Mouse (Mus musculus) right cerebral cortex, postnatal 10 days (tissue): ENCODE measurements around the gene Psmd4.
"Not testable (repeated sequence)": the region's sequence is repeated elsewhere in the genome, so short reads cannot be mapped to it uniquely, and the experiment has no call there.

Source experiments
- DNase-seq, 2 experiments: peaks; one replicate each; pipeline ENCODE4 v3.0.0; 2021; ENCODE audit warnings: low spot score in 2 of 2

Psmd4 gene

DNA sequence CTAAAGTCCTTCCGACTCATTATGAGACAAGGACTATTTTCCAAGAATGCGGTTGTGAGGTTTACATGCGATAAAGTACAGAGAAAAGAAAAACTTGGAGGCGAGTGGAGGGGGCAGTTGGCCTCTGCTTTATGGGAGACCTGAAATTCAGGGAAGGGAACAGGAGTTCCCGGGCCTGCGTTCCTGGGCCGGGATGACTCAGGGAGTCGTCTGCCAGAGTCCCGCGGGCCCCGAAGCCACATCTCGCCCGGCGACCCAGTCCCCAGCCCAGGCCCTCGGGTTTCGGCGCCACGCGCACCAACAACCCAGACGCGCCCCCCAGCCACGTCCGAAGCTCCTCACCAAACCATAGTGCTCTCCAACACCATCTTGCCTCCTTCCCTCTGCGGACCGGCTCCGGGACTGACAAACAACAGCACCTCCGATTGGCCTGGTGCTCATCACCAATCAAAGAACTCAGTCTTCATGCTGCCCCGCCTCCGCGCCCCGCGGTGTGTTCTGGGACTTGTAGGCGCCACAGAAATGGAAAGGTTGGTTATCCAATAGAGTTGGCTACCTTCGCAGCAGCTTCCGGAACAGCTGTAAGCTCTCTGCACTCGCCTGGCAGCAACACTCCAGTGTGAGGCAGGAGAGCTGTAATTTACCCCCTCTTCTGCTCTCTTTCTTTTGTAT is at the start of gene Psmd4:
Gene Psmd4 (minus strand): TSS at position 449 of the 672 bp plus-strand sequence.
- peak; percentile 99 for DNase-seq

DNA sequence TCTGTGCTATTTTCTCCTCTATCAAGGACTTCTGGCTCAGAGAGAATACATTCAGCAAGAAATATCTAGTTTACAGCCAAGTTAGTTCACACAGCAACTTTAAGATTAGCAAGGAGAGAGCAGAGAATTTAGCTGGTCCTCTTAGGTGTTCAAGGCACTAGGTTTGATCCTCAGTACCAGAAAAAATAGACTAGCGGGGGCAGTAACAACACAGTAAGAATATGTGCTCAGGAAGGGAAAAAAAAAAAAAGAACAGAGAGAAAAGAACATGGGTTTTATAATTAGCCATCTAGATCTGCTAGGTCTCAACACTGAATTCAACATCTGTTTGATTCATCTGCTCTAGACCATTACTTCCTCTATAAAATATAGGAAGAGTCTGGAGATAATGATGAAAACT is 45.7 kb upstream of the Psmd4 start:
- no peak for DNase-seq

DNA sequence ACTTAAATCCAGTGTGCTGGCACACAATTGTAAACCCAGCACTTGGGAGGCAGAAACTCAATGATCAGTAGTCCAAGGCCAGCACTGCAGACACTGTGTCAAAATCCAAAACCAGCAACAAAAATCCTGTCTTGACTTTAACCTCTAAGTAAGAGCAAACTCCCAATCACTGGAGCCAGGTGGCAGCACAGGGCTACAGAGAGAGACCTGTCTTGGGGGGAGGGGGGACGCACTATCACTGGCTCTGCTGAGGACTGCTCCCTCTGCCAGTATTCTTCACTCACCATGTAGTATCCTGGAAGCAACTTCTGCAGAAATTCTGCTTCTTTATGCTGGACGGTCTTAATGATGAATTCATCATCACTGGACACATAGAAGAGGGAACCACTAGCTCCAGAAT is 29.2 kb upstream of the Psmd4 start:
- DNase-seq, result no peak

DNA sequence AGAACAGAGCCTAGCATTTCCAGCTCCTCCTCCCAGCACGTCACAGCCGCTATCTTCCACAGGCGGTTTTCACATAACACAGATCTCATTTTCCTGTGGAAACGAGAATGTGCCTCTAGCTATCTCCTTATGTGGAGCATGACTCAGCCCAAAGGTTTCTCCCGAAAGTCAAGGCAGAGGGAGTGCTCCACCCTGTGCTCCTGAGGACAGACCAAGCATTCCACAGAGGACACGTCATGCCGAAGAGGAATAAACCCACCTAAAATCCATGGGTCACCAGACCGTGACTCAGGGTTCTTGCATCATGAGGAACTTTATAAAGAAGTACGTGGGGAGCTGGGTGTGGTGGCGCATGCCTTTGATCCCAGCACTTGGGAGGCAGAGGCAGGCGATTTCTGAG is 24.2 kb upstream of the Psmd4 start:
- no peak for DNase-seq

DNA sequence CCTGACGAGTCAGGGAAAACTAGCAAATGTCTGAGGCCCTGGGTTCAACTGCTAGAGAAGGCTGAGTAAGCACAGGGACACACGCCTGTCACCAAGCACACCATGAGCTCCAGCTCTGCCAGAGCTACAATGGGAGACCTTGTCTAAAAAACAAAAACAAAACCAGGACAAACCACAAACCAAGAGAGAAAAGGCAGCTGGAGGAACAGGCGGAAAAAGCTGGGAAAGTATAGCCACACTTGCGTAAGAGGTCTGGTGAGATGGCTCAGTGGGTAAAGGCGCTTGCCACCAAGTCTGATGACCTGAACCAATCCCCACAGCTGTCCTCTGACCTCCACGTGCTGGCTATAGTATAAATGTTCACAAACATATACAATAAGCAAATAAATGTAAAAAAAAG is 23.7 kb upstream of the Psmd4 start:
- DNase-seq, result no peak

DNA sequence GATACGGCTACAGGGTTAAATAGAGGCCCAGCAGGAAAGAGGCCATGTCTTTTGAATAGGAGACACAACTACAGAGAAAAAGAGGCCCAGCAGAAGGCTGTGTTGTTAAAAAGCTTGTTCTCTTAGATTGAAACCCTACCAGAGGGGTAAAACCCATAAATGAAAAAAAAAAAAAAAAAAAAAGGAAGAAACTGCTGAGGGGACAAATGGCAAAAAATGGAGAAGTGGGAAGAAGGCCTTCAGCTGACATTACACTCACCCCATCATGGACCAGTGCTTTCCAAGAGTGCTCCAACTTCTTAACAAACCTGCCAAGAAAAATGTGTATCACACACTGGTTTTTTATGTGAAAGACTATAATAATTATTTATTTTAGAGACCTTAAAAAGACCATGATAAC is 23.1 kb upstream of the Psmd4 start:
- DNase-seq, result no peak

DNA sequence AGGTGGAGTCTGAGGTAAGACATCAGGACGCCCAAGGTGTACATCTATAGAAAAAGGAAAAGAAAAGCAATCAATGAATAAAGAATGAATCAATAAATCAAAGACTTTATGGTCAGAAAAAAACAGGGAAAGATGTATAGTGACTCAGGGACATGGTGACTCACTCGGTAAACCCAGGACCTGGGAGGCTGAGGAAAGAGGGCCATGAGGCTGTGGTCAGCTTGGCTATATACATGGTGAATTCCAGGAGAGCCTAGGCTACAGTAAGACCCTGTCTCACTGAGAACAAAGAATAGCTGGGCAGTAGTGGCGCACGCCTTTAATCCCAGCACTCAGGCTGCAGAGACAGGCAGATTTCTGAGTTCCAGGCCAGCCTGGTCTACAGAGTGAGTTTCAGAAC is 21.3 kb upstream of the Psmd4 start:
- DNase-seq, result no peak

DNA sequence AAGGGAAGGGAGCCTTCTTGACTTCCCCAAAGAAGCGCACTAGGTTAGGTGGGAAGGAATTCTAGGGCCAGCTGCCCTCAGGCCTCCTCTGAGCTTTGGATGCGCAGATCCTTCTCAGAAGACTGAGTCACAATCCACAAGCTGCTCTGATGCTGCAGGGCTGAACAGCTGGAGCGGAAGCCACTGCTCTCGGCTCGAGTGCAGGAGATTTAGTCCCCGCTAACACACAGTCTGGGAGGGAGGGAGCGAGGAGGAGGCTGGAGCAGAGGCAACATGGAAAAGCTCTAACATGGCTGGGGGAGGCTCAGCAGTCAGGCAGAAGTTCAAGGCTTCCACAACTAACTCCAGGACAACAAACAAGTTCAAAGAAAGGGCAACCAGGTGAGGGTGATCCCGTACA is 15.7 kb upstream of the Psmd4 start:
- no peak for DNase-seq

DNA sequence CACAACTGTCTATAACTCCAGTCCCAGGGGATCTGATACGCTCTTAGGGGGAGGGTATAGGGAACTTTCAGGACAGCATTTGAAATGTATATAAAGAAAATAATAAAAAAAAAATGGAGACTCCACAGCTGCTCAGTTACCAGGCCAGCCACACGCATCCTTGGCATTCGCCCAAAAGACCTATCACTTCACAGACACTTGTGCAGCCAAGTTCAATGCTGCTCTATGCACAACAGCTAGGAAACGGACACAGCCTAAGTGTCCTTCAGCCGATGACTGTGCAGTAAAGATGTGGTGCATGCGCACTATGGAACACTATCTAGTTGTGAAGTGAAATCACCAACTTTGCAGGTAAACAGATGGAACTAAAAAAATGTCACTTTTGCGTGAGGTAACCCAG is 13.9 kb upstream of the Psmd4 start:
- no peak for DNase-seq

DNA sequence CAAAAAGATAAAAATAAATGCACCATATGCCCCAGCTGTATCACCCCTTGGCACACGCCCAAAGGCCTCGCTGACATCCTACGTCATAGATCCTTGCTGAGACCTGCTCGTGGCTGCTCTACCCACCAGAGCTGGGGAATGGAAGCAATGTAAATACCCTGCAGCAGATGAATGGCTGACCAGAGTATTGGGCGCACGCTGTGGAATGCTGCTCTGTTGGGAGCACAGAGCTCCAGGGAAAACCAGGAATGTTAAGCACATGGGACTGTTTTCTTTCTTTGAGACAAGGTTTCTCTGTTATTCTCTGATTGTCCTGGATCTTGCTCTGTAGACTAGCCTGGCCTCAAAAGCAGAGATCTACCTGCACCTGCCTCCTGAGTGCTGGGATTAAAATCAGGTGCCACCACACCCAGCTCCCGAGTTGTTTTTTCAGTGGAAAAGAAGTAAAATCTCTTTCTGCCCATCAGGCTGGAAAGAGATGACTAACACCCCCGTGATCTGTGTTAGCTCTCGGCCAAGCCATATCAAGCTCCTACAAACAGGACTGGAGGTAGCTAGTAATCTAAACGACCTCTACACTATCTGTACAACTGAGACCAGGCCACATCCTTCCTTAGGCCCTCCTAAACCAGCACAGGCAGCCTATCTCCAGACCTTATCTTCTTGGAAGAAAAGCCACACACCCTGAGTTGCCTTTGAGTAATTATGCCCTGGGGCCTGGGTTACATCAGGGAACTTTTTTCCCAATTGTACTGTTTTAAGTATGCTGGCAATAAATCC is 12.3 kb upstream of the Psmd4 start:
- peak; percentile 45 to 55 for DNase-seq

DNA sequence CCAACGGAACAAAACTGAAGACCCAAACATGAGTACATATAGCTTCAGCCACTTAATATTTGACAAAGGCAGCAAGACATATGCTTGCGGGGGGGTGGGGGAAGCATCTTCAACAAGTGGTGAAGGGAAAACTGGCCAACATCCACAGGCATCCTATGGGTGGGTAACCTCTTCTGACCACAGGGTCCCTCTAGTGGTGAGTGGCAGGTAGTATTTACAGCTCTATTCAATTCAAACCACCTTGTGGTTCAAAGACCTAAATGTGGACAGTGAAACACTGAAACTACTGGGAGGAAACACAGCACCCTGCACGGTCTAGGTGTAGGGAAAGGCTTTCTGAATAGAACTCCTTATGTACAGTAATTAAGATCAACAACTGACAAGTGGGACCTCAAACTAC is 11.3 kb upstream of the Psmd4 start:
- DNase-seq, result no peak

DNA sequence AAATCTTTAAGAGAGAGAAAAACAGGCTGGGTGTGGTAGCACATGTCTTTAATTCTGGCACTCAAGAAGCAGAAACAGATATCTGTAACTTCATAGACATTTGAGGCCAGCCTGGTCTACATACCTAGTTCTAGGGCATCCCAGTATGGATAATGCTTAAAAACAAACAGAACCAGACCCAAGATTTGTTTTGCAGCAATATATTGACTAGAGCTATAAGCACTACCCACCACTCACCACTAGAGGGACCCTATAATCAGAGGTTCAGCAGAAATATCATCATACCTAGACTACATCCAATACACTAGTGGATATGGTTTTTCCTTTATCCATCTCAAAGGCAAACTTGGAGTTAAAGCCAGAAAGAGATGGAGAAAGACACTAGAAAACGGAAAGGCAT is 10.5 kb upstream of the Psmd4 start:
- DNase-seq, result peak; percentile 53 to 59

DNA sequence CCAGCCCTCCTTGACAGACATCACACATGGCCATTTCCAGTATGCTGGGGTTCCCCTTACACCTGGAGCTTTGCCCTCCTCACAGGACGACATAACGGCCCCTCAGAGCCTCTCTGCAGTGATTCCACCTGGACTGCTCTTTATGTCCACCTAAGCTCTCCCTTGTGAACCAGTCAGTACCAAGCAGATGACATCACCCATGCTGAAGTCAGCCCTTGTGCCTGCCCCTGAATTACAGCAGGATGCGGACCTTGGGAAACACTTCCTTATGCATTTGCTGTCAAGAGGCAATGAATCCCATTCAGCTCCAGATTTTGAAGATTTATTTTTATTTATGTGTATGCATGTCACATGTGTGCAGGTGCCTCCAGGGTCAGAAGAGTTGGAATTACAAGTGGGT is 5.5 kb upstream of the Psmd4 start:
- no peak for DNase-seq

DNA sequence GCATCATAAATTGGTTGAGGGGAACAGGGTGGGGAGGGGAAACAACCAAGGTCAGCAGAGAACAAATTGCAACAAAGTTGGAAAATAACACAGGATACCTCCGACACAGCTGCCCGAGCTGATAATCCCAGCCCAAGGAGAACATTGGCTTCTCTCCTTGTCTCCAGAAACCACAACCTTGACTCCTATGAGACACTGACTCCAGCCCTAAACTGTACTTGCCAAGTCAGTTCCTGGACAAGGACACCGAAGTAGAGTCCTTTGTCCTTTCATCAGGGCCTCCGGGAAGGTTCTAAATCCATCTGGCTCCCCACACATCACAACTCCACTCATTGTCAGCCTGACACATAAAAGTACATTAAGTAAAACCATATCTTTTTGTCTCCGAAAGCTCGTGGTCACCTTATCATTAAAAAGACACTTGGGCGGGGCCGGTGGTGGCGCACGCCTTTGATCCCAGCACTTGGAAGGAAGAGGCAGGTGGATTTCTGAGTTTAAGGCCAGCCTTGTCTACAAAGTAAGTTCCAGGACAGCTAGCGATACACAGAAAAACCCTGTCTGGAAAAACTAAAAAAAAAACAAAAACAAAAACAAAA is 4.1 kb upstream of the Psmd4 start:
- DNase-seq, result no peak

DNA sequence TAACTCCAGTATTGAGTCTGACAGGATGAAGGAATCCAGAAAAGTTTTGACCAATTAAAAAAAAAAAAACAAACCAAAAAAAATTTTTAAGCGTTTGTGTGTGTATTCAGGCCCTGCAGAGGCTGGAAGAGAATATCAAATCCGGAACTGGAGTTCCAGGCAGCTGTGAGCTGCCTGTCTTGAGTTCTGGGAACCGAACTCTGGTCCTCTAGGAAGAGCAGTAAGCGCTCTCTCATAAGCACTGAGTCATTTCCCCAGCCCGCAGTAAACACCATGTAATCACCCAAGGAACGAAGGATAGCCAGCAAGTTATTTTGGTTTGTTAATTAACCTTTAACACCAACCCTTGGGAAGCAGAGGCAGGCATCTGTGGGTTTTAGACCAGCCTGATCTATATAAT is 837 bp upstream of the Psmd4 start:
- DNase-seq, result no peak

DNA sequence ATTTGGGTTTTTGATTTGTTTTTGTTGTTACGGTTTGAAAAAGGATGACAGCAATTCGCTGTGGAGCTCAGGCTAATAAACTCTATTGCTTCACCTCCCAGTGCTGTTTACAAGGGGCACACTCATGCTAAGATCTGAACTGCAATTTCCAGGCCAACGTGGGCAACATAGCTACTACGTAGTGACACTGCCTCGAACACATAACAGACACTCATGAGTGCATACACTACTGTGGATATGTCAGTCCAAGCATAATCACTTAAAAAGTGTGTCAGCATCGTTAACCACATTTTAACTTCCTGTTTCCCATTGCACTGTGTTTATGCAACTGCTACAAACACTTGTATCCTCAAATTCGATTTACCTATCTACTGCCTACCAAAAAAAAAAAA is 420 bp upstream of the Psmd4 start:
- DNase-seq, result no peak

DNA sequence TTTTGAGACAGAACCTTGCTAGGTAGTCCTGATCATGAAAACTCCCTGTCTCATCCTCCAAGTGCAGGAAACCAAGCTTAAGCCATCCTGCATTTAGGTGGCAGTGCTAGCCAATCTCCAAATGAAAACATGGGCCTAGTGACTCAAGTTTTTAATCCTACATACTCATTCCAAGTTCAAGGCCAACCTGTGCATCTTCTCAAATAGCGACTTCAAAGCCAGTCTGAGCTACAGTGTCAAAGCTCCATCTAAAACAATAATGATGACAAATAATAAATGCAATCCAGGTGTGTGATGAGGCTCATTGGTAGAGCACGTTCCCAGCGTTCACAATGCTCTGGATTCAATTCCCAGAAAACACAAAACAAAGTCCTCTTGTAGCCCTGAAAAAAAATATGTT is 789 bp downstream of the Psmd4 start:
- no peak for DNase-seq

DNA sequence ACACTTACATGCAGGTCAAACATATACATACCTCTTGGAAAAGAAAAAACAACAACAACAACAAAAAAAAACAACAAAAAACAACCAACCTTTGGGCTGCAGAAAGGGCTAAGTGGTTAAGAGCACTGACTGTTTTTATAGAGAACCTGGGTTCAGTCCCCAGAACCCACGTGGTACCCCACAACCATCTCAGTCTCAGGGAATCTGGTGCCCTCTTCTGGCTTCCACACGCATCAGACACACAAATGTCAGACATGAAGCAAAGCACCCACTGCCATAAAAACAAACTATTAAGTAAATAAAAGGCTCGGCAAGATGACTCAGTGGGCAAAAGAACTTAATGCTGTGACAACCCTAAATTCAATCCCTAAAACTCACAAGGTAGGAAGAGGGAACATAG is 12.5 kb downstream of the Psmd4 start:
- no peak for DNase-seq

DNA sequence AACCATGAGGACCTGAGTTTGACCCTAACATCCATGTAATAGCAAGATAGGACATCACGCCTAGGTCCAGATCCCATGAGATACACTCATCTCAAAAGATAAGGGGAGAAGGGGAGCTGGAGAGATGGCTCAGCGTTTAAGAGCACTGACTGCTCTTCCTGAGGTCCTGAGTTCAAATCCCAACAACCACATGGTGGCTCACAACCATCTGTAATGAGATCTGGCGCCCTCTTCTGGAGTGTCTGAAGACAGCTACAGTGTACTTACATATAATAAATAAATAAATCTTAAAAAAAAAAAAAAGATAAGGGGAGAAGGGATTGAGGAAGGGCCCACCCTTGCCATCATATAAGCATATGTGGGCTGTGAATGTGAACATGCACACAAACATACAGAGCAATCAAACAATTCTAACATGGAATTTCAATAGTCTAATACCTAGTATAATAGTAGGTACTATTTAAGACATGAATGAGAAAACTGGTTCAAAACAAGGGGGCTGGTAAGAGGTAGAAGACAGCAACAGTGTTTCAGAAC is 13.1 kb downstream of the Psmd4 start:
- not testable (repeated sequence) for DNase-seq

DNA sequence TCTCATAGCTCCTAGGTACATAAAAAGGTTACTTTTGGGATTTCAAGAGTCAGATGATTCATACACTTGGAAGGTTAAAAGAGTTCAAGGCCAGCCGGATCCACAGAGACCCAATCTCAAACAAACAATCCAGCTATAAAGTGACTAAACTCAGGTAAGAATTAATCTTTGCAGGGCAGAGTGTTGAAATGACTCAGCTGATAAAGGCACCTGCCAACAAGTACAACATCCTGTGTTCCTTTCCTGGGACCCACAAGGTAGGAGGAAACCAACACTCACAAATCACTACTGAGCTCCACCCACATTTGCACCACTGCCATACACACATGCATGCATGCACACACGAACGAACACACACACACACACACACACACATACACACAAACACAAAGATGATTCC is 13.8 kb downstream of the Psmd4 start:
- no peak for DNase-seq

DNA sequence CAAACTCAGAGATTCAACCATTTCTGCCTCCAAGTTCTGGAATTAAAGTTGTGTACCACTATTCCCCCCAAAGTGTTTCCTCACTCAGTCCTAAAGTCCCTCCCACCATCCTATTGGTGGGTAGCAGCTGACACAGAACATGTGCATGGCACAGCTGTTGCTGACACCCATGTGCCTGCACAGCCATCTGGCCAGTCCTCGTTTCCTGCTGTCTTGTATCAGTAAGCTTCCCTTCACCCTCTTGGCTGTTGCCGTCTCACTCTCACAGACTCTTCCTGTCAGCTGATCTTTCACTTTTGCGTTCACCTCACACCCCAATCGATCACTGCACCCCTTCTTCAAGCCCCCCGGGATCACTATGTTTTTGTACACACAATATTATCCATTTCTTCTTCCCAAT is 14.7 kb downstream of the Psmd4 start:
- peak; percentile 62 to 82 for DNase-seq

DNA sequence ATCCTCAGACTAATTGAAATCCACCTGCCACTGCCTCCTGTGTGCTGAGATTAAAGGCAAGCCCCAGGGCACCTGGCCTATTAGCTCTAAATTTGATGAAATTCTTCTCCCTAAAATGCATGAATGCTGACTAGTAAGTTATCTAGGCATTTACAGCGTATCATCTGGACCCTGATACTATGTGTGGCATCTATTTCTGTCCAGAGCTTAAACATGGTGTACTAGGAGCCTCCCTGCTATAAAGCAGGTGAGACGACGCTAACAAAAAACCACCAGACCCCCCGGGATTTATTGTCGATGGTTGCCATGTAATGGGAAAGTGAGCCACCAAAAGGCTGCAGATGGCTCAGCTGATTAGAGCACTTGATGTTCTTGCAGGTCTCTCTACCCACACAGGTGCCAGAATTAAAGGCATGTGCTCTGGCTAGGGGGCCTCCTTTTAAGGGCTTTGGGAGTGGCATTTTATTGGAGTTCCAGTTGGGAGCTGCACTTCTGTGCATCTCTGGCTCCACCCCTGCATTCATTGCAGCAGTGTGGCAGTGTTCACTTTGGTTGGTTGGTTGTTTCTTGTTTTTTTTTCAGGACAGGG is 15.3 kb downstream of the Psmd4 start:
- no peak for DNase-seq

DNA sequence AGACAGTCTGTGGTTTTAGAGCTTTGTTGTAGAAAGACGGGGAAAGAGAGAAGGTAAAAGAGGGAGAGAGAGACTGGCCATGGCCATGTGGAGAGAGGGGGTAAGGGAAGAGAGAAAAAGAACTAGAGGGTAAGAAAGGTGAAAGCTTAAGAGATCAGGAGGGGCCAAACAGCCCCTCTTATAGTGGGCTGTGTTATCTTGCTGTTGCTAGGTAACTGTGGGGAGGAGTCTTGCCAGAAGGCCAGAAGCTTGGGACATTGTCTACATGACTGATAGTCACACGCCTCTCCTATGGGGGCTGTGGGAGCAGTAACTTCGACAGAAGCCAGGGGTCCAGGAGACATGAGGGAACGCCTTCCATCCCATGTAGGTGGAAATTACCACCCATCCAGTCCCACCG is 17.2 kb downstream of the Psmd4 start:
- no peak for DNase-seq
